Mouse (Mus musculus): Measurements from ENCODE around the gene Nin. TPM values are rescaled to one million over a fixed set of nuclear protein-coding genes. Genes with fewer than 3 reads are reported as not detected.
A peak's percentile ranks its signal among the peaks of the same experiment; 100 is the strongest.

Gene Nin
- total and polyA plus RNA-seq, 3 experiments: 29.0 to 51.7 (median 37.2) TPM

DNA sequence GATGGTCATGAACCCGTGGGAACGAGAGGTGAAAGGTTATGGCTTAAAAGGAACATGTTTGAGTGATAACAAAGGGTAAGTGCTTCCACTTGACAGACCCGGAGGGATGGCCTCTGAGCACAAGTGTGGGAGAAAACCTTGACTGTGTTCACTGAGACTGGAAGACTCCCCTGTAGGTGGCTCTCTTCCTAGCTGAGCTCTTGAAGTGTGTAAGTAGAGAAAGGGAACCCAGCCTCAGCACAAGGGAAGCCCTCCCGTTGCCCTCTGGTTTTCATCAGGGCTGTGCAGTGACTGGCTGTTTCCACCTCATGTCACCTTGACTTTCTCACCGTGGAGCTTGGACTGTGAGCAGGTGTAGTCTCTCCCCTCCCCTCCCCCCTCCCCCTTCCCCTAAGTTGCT lies 15.6 kb upstream of the Nin start:
- TF ChIP-seq SMC3 (IDR thresholded peaks at IDR 0.05; ENCODE audit: low read depth, low read length) (peak; percentile 57), RAD21 (IDR thresholded peaks at IDR 0.05; ENCODE audit: low read depth, low read length) (peak; percentile 36), EP300 (IDR thresholded peaks at IDR 0.05; ENCODE audit: low read length) (0 out of 2 replicates have a peak, but pooled peaks have one; percentile 12), MYC (IDR thresholded peaks at IDR 0.05; ENCODE audit: low read depth, low read length) (peak; percentile 35; the same call in 1 of the 2 replicates), JUND (conservative IDR thresholded peaks at IDR 0.05; ENCODE audit: low read depth, low read length) (0 out of 2 replicates have a peak, but pooled peaks have one; percentile 12), CTCF (conservative IDR thresholded peaks at IDR 0.05 in 1 of 2, IDR thresholded peaks at IDR 0.05 in 1 of 2; ENCODE audit: low read depth in 2 of 2, low read length in 2 of 2) (peak in 1 of 2 experiments; percentile 69; a peak in 2 of 4 replicates), NELFE (IDR thresholded peaks at IDR 0.05; ENCODE audit: low read depth, low read length) (no peak), MAX (IDR thresholded peaks at IDR 0.05; ENCODE audit: low read length) (0 out of 2 replicates have a peak, but pooled peaks have one; percentile 24), CHD1 (IDR thresholded peaks at IDR 0.05; ENCODE audit: low read depth, low read length) (no peak)
- Histone ChIP-seq H3K36me3 (replicated peaks in 1 of 2; ENCODE audit: control insufficient read depth in 1 of 2, insufficient read depth in 1 of 2, low read length in 1 of 2) (no peaks in the 10 kb centered on the region), H3K4me3 (replicated peaks in 1 of 3; ENCODE audit: low read depth in 2 of 3, low read length in 2 of 3, poor library complexity in 1 of 3) (no peak overlapping the region), H3K27me3 (replicated peaks) (no peaks in the 10 kb centered on the region), H3K9me3 (replicated peaks; ENCODE audit: low read length) (no peaks in the 10 kb centered on the region), H3K9ac (ENCODE audit: insufficient read depth, low read depth) (no peak overlapping the region; the same call in 1 of the 2 replicates), H3K79me2 (replicated peaks; ENCODE audit: control insufficient read depth, extremely low read depth, insufficient read depth, poor library complexity, severe bottlenecking) (no peaks in the 10 kb centered on the region), H3K4me1 (ENCODE audit: control insufficient read depth in 1 of 2, insufficient read depth in 2 of 2) (peaks cover 0 to 15% of the 10 kb centered on the region in 2 experiments; a peak in 2 of 4 replicates), H3K4me2 (ENCODE audit: insufficient read depth, low read depth, poor library complexity, severe bottlenecking) (peak overlapping the region; percentile 35; the same call in 1 of the 2 replicates), H3K27ac (ENCODE audit: insufficient read depth, low read depth) (no peak overlapping the region)
- DNase-seq (ENCODE audit: extremely low read depth): no peak
- in situ Hi-C loops (cut with MboI; ENCODE audit: low pct_ligation_motif_present, low pct_unique_long_range_greater_than_20kb, low sequenced_read_pairs) (no loop called here), dilution Hi-C loops (cut with MboI; ENCODE audit: extremely low pct_ligation_motif_present, extremely low pct_unique_long_range_greater_than_20kb, low sequenced_read_pairs) (no loop called here)

DNA sequence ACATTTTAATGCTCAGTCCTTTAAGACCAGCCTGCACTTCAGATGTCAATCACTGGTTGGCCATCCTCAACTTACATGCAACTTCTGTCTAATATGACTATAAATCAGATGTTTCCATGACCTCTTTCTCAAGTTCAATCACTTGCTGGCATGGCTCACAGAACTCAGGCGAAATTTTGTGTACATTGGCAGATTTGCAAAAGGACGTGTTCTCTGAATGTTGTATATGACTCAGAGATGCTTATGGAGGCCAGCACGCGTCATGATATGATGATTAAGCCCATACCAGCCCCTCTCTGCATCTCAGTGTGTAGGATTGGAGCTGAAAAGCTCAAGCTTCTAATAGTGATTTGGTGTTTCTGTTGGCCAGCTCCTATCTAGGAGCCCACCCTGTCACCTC lies 13.1 kb upstream of the Nin start:
- no peak overlapping the region for H3K9ac ChIP-seq (ENCODE audit: insufficient read depth, low read depth)
- in situ Hi-C loops (cut with MboI; ENCODE audit: low pct_ligation_motif_present, low pct_unique_long_range_greater_than_20kb, low sequenced_read_pairs): no loop called here
- no peaks in the 10 kb centered on the region for H3K36me3 ChIP-seq (replicated peaks in 1 of 2; ENCODE audit: control insufficient read depth in 1 of 2, insufficient read depth in 1 of 2, low read length in 1 of 2)
- H3K4me2 ChIP-seq (ENCODE audit: insufficient read depth, low read depth, poor library complexity, severe bottlenecking): no peak overlapping the region
- TF ChIP-seq ZKSCAN1 (IDR thresholded peaks at IDR 0.05; ENCODE audit: borderline replicate concordance, low read depth, low read length): no peak
- TF ChIP-seq PAX5 (IDR thresholded peaks at IDR 0.05; ENCODE audit: low read length): no peak
- no peak for TF ChIP-seq RCOR1 (conservative IDR thresholded peaks at IDR 0.05; ENCODE audit: low read depth, low read length)
- no peak for TF ChIP-seq MAZ (IDR thresholded peaks at IDR 0.05; ENCODE audit: low read depth, low read length)
- no peak for TF ChIP-seq MAX (IDR thresholded peaks at IDR 0.05; ENCODE audit: low read length)
- no peak for TF ChIP-seq MYC (IDR thresholded peaks at IDR 0.05; ENCODE audit: low read depth, low read length)
- no peak for TF ChIP-seq MXI1 (IDR thresholded peaks at IDR 0.05; ENCODE audit: low read depth, low read length)
- no peak for DNase-seq (ENCODE audit: extremely low read depth)
- H3K9me3 ChIP-seq (replicated peaks; ENCODE audit: low read length): no peaks in the 10 kb centered on the region
- no peaks in the 10 kb centered on the region for H3K79me2 ChIP-seq (replicated peaks; ENCODE audit: control insufficient read depth, extremely low read depth, insufficient read depth, poor library complexity, severe bottlenecking)
- no peak overlapping the region for H3K4me3 ChIP-seq (replicated peaks in 1 of 3; ENCODE audit: low read depth in 2 of 3, low read length in 2 of 3, poor library complexity in 1 of 3)
- H3K4me1 ChIP-seq (ENCODE audit: control insufficient read depth in 1 of 2, insufficient read depth in 2 of 2): peaks cover 0 to 15% of the 10 kb centered on the region in 2 experiments; a peak in 2 of 4 replicates
- peaks cover 2% of the 10 kb centered on the region for H3K27me3 ChIP-seq (replicated peaks)
- H3K27ac ChIP-seq (ENCODE audit: insufficient read depth, low read depth): no peak overlapping the region
- dilution Hi-C loops (cut with MboI; ENCODE audit: extremely low pct_ligation_motif_present, extremely low pct_unique_long_range_greater_than_20kb, low sequenced_read_pairs): no loop called here

DNA sequence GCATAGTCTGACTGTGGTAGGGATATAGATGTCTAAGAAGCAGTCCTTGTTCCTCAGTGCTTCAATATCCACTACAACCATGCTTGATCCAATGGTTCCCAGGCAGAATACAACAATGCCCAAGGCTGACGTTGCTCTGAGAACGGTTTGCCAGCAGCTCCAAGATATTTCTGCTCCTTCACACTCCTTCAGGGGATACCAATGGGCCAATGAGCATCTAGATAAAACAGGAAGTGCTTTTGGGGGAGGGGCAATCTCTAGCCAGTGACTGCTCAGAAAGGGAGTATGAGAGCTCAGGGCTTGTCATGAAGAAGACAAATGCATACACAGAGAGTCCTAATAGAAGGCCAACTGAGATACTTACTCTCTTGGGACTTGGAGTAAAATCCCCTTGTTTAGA lies 6.0 kb upstream of the Nin start:
- Histone ChIP-seq H3K4me3 (replicated peaks in 1 of 3; ENCODE audit: low read depth in 2 of 3, low read length in 2 of 3, poor library complexity in 1 of 3) (no peak overlapping the region), H3K79me2 (replicated peaks; ENCODE audit: control insufficient read depth, extremely low read depth, insufficient read depth, poor library complexity, severe bottlenecking) (no peaks in the 10 kb centered on the region), H3K4me1 (ENCODE audit: control insufficient read depth in 1 of 2, insufficient read depth in 2 of 2) (peaks cover 5 to 12% of the 10 kb centered on the region in 2 experiments; a peak in 3 of 4 replicates), H3K36me3 (replicated peaks in 1 of 2; ENCODE audit: control insufficient read depth in 1 of 2, insufficient read depth in 1 of 2, low read length in 1 of 2) (no peaks in the 10 kb centered on the region), H3K27ac (ENCODE audit: insufficient read depth, low read depth) (no peak overlapping the region), H3K4me2 (ENCODE audit: insufficient read depth, low read depth, poor library complexity, severe bottlenecking) (no peak overlapping the region), H3K27me3 (replicated peaks) (peaks cover 4% of the 10 kb centered on the region), H3K9me3 (replicated peaks; ENCODE audit: low read length) (no peaks in the 10 kb centered on the region), H3K9ac (ENCODE audit: insufficient read depth, low read depth) (no peak overlapping the region)
- TF ChIP-seq SIN3A (IDR thresholded peaks at IDR 0.05; ENCODE audit: low read length): no peak
- TF ChIP-seq ELF1 (IDR thresholded peaks at IDR 0.05; ENCODE audit: low read depth, low read length): peak; percentile 69
- TF ChIP-seq ZMIZ1 (IDR thresholded peaks at IDR 0.05; ENCODE audit: low read depth, low read length): no peak
- no peak for TF ChIP-seq RAD21 (IDR thresholded peaks at IDR 0.05; ENCODE audit: low read depth, low read length)
- TF ChIP-seq MYC (IDR thresholded peaks at IDR 0.05; ENCODE audit: low read depth, low read length): no peak
- dilution Hi-C loops (cut with MboI; ENCODE audit: extremely low pct_ligation_motif_present, extremely low pct_unique_long_range_greater_than_20kb, low sequenced_read_pairs) (no loop called here), in situ Hi-C loops (cut with MboI; ENCODE audit: low pct_ligation_motif_present, low pct_unique_long_range_greater_than_20kb, low sequenced_read_pairs) (no loop called here)
- DNase-seq (ENCODE audit: extremely low read depth): peak; percentile 65

Measured in CH12.LX (cell line).